Mouse (Mus musculus): ENCODE measurements around the gene Nxph4. TPM values are rescaled to one million over a fixed set of nuclear protein-coding genes. Genes with fewer than 3 reads are reported as not detected.

The Nxph4 gene
- polyA plus RNA-seq, 1 experiment from 2014 or later, result 0.14 TPM

DNA sequence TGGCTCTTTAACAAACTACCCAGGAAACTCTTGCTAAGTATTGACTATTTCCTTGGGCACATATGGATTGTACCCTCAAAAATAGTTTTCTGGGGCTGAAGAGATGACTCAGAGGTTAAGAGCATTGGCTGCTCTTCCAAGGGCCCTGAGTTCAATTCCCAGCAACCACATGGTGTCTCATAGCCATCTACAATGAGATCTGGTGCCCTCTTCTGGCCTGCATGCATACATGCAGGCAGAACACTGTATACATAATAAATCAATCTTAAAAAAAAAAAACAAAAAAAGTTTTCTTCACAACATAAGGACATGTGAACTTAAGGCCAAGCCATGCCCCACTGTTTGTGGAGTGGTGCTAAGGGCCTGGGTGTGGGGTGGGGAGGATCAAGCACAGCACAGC lies 26.8 kb upstream of the Nxph4 start:
- Histone ChIP-seq H3K27me3 (ENCODE audit: insufficient read depth, low read length) (no peaks in the 10 kb centered on the region), H3K4me1 (ENCODE audit: insufficient read depth) (peaks cover 3% of the 10 kb centered on the region; the same call in 1 of the 2 replicates), H3K4me2 (no peak overlapping the region), H3K36me3 (ENCODE audit: insufficient read depth) (peaks cover 76% of the 10 kb centered on the region), H3K4me3 (ENCODE audit: low read depth, low read length) (no peak overlapping the region), H3K9me3 (ENCODE audit: low read depth, low read length) (no peaks in the 10 kb centered on the region), H3K9ac (no peak overlapping the region), H3K27ac (ENCODE audit: low read depth) (no peak overlapping the region)
- no peak for DNase-seq
- peak; percentile 54 for TF ChIP-seq CTCF (IDR thresholded peaks at IDR 0.05; ENCODE audit: low read depth)
- ATAC-seq (ENCODE audit: insufficient read depth), result no peak

DNA sequence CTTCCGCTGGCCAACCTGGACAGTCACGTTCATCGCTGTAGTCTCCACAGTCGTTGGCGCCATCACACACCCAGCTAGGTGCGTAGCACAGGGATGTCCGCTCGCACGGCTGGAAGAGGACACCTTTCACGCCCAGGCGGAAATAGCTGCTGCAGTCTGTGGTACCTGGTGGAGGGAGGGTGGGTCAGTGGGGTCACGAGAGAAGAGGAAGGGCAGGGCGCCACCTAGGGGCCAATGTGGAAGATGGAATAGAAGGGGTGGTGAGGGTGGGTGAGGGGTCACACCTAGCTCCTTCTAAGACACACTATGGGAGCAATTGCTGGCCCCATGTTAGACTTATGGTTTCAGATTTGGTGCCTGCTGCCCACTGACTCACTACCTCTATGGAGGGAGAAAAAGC lies 23.0 kb upstream of the Nxph4 start:
- Histone ChIP-seq H3K4me2 (no peak overlapping the region), H3K9ac (no peak overlapping the region), H3K4me1 (ENCODE audit: insufficient read depth) (no peaks in the 10 kb centered on the region), H3K9me3 (ENCODE audit: low read depth, low read length) (no peaks in the 10 kb centered on the region), H3K27ac (ENCODE audit: low read depth) (no peak overlapping the region), H3K4me3 (ENCODE audit: low read depth, low read length) (no peak overlapping the region), H3K27me3 (ENCODE audit: insufficient read depth, low read length) (no peaks in the 10 kb centered on the region), H3K36me3 (ENCODE audit: insufficient read depth) (peaks cover 93% of the 10 kb centered on the region)
- DNase-seq (no peak), ATAC-seq (ENCODE audit: insufficient read depth) (no peak)
- WGBS, result 87% methylated on average over 13 of the region's 13 CpGs
- TF ChIP-seq CTCF (IDR thresholded peaks at IDR 0.05; ENCODE audit: low read depth), result peak; percentile 40

DNA sequence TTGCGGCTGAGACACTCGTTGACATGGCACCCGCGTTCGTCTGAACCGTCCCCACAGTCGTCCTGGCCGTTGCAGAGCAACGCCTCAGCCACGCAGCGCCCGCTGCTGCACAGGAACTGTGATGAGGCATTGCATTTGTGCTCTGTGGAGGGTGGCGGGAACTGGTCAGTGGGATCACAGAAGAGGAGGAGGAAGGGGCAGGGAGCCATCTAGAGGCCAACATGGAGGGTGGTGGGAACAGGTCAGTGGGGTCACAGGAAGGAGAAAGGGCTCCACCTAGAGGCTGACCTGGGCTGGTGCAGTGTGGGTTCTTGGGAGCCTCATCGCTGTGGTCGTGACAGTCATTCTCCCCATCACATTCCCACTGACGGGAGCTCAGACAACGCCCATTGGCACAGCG lies 21.3 kb upstream of the Nxph4 start:
- Histone ChIP-seq H3K9me3 (ENCODE audit: low read depth, low read length) (no peaks in the 10 kb centered on the region), H3K9ac (no peak overlapping the region), H3K4me1 (ENCODE audit: insufficient read depth) (no peaks in the 10 kb centered on the region), H3K4me2 (no peak overlapping the region), H3K27me3 (ENCODE audit: insufficient read depth, low read length) (no peaks in the 10 kb centered on the region), H3K4me3 (ENCODE audit: low read depth, low read length) (no peak overlapping the region), H3K36me3 (ENCODE audit: insufficient read depth) (peaks cover 97% of the 10 kb centered on the region), H3K27ac (ENCODE audit: low read depth) (no peak overlapping the region)
- ATAC-seq (ENCODE audit: insufficient read depth) (no peak), DNase-seq (peak; percentile 25)
- WGBS, result 71% methylated on average over 18 of the region's 18 CpGs
- TF ChIP-seq CTCF (IDR thresholded peaks at IDR 0.05; ENCODE audit: low read depth), result peak; percentile 72

DNA sequence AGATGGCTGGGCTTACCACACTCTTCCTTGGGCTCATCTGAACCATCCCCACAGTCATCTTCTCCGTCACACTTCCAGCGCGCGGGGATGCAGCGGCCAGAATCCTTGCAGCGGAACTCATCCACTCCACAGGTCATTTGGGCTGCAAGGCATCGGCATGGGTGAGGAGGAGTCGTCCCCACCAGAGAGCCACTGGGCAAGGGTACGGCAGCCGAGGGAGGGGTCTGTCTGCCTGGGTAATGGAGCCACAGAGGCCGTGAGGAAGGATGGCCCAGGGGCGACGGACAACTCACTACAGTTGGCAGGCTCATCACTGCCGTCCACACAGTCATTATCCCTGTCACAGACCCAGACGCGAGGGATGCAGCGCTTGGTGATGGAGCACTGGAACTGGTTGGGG lies 15.5 kb upstream of the Nxph4 start:
- H3K4me1 ChIP-seq (ENCODE audit: insufficient read depth), result no peaks in the 10 kb centered on the region
- no peak for TF ChIP-seq CTCF (IDR thresholded peaks at IDR 0.05; ENCODE audit: low read depth)
- H3K27ac ChIP-seq (ENCODE audit: low read depth), result no peak overlapping the region
- peaks cover 98% of the 10 kb centered on the region for H3K36me3 ChIP-seq (ENCODE audit: insufficient read depth)
- ATAC-seq (ENCODE audit: insufficient read depth), result no peak
- H3K9ac ChIP-seq, result no peak overlapping the region
- no peak overlapping the region for H3K4me3 ChIP-seq (ENCODE audit: low read depth, low read length)
- no peaks in the 10 kb centered on the region for H3K9me3 ChIP-seq (ENCODE audit: low read depth, low read length)
- no peaks in the 10 kb centered on the region for H3K27me3 ChIP-seq (ENCODE audit: insufficient read depth, low read length)
- no peak overlapping the region for H3K4me2 ChIP-seq
- 84% methylated on average over 17 of the region's 17 CpGs for WGBS
- no peak for DNase-seq

DNA sequence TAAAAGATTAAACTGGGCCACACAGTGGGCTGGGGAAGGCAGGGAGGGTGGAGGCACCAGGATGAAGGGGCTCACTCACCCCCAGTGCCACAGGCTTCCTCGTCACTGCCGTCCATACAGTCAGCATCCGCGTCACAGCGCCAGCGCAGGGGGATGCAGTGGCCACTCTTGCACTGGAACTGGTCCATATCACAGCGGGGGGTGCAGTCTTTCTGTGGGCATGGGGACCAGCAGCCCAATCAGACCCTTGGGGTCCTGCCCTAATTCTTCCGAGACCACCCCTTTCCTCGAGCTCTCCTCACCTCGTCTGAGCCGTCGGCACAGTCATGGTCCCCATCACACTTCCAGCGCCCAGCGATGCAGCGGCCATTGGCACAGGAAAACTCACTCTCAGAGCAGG lies 13.9 kb upstream of the Nxph4 start:
- DNase-seq (no peak), ATAC-seq (ENCODE audit: insufficient read depth) (no peak)
- 94% methylated on average over 15 of the region's 15 CpGs for WGBS
- Histone ChIP-seq H3K4me3 (ENCODE audit: low read depth, low read length) (no peak overlapping the region), H3K9me3 (ENCODE audit: low read depth, low read length) (no peaks in the 10 kb centered on the region), H3K4me1 (ENCODE audit: insufficient read depth) (no peaks in the 10 kb centered on the region), H3K27me3 (ENCODE audit: insufficient read depth, low read length) (no peaks in the 10 kb centered on the region), H3K4me2 (no peak overlapping the region), H3K27ac (ENCODE audit: low read depth) (no peak overlapping the region), H3K36me3 (ENCODE audit: insufficient read depth) (peaks cover 95% of the 10 kb centered on the region), H3K9ac (no peak overlapping the region)
- no peak for TF ChIP-seq CTCF (IDR thresholded peaks at IDR 0.05; ENCODE audit: low read depth)

DNA sequence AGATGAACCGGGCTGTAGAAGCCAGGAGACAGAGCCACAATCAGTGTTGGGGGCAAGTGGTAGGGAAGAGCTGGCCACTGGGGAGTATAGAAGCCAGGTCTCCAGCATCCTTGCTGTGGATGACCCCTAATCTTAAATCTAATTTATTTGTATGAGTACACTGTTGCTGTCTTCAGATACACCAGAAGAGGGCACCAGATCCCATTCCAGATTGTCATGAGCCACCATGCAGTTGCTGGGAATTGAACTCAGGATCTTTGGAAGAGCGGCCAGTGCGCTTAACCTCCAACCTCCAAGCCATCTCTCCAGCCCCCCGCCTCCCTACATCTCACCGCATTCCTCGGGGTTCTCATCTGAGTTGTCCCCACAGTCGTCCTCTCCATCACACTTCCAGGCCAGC lies 12.1 kb upstream of the Nxph4 start:
- H3K36me3 ChIP-seq (ENCODE audit: insufficient read depth), result peaks cover 96% of the 10 kb centered on the region
- H3K9me3 ChIP-seq (ENCODE audit: low read depth, low read length), result no peaks in the 10 kb centered on the region
- H3K27me3 ChIP-seq (ENCODE audit: insufficient read depth, low read length), result no peaks in the 10 kb centered on the region
- no peak overlapping the region for H3K9ac ChIP-seq
- no peak overlapping the region for H3K4me2 ChIP-seq
- ATAC-seq (ENCODE audit: insufficient read depth) (no peak), DNase-seq (peak; percentile 46)
- no peak overlapping the region for H3K27ac ChIP-seq (ENCODE audit: low read depth)
- no peaks in the 10 kb centered on the region for H3K4me1 ChIP-seq (ENCODE audit: insufficient read depth)
- H3K4me3 ChIP-seq (ENCODE audit: low read depth, low read length), result no peak overlapping the region
- 85% methylated on average over 7 of the region's 7 CpGs for WGBS
- peak; percentile 51 for TF ChIP-seq CTCF (IDR thresholded peaks at IDR 0.05; ENCODE audit: low read depth)

DNA sequence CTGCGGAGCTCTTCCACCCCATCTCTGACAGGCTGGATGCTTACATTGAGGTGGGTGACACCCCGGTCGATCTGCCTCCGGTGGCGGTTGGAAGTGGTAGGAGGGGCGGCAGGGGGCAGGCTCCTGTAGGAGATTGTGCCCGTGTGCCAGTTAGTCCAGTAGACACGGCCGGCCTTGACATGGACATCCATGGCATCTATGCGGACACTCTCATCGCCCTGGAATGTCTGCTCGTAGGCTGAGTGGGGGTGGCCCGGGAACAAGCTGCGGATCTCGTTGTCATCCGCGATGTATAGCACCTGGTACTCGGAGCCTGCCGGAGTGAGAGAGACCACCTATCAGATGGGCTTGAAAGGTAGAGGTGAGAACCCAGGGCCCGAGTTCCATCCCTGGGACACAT lies 10.0 kb upstream of the Nxph4 start:
- no peak overlapping the region for H3K4me2 ChIP-seq
- no peak overlapping the region for H3K9ac ChIP-seq
- H3K27ac ChIP-seq (ENCODE audit: low read depth), result no peak overlapping the region
- DNase-seq, result no peak
- no peaks in the 10 kb centered on the region for H3K27me3 ChIP-seq (ENCODE audit: insufficient read depth, low read length)
- WGBS, result 87% methylated on average over 20 of the region's 20 CpGs
- no peak for ATAC-seq (ENCODE audit: insufficient read depth)
- H3K9me3 ChIP-seq (ENCODE audit: low read depth, low read length), result no peaks in the 10 kb centered on the region
- peaks cover 93% of the 10 kb centered on the region for H3K36me3 ChIP-seq (ENCODE audit: insufficient read depth)
- H3K4me1 ChIP-seq (ENCODE audit: insufficient read depth), result no peaks in the 10 kb centered on the region
- TF ChIP-seq CTCF (IDR thresholded peaks at IDR 0.05; ENCODE audit: low read depth), result no peak
- H3K4me3 ChIP-seq (ENCODE audit: low read depth, low read length), result no peak overlapping the region

DNA sequence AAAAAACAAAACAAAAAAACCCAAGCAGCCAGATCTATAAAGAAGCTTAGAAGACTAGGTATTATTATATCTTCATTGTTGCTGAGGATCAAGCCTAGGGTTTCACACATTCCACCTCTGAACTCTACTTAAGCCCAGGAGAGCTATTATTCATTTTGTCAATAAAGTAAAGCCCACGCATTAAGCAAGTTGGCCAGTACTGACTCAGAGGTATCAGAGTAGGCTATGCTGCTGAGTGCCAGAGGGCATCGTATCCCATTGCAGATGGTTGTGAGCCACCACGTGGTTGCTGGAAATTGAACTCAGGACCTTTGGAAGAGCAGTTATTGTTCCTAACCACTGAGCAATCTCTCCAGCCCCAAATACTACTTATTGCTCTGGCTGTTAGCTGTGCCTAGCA lies 9.6 kb upstream of the Nxph4 start:
- Histone ChIP-seq H3K4me1 (ENCODE audit: insufficient read depth) (no peaks in the 10 kb centered on the region), H3K9ac (no peak overlapping the region), H3K27me3 (ENCODE audit: insufficient read depth, low read length) (no peaks in the 10 kb centered on the region), H3K36me3 (ENCODE audit: insufficient read depth) (peaks cover 93% of the 10 kb centered on the region), H3K4me3 (ENCODE audit: low read depth, low read length) (no peak overlapping the region), H3K4me2 (no peak overlapping the region), H3K9me3 (ENCODE audit: low read depth, low read length) (no peaks in the 10 kb centered on the region), H3K27ac (ENCODE audit: low read depth) (no peak overlapping the region)
- DNase-seq (no peak), ATAC-seq (ENCODE audit: insufficient read depth) (no peak)
- 74% methylated on average over 3 of the region's 3 CpGs for WGBS
- no peak for TF ChIP-seq CTCF (IDR thresholded peaks at IDR 0.05; ENCODE audit: low read depth)
